Mouse (Mus musculus) heart, embryonic 14.5 days (tissue): Measurements from ENCODE around the gene Shcbp1. TPM values are rescaled to one million over a fixed set of nuclear protein-coding genes. Genes with fewer than 3 reads are reported as not detected.

Experiments used
- ATAC-seq: fragments of 200-750 bp; cut with Nextera tagmentation; 2 replicates; pipeline ENCODE4 v1.8.0; 2017; ENCODE audit warnings: low read depth, moderate TSS enrichment; ENCODE audit not compliant: insufficient number of reproducible peaks, insufficient read depth, low FRiP score
- H3K27ac ChIP-seq, 2 experiments: fragments of 200-500 bp in 1 of 2; fragments of 300-500 bp in 1 of 2; sonication (generic) in 1 of 2; replicated peaks in 1 of 2; 2 replicates each; pipeline ENCODE4 v1.5.1; 2012 to 2014; ENCODE audit warnings: low read depth in 2 of 2, low read length in 2 of 2, control low read depth in 1 of 2, mild to moderate bottlenecking in 1 of 2, mixed read lengths in 1 of 2; ENCODE audit not compliant: control insufficient read depth in 1 of 2, insufficient read depth in 1 of 2
- H3K27me3 ChIP-seq: fragments of 300-500 bp; sonication (generic); 2 replicates; pipeline ENCODE4 v1.6.1; 2014; ENCODE audit warnings: mild to moderate bottlenecking, low read length, control low read depth; ENCODE audit not compliant: control insufficient read depth, insufficient read depth
- H3K36me3 ChIP-seq: fragments of 300-500 bp; sonication (generic); 2 replicates; pipeline ENCODE4 v1.6.1; 2014; ENCODE audit warnings: mild to moderate bottlenecking, control low read depth, low read length, mixed read lengths; ENCODE audit not compliant: control insufficient read depth, insufficient read depth
- H3K4me1 ChIP-seq, 2 experiments: fragments of 200-500 bp in 1 of 2; fragments of 300-500 bp in 1 of 2; sonication (generic) in 1 of 2; 2 replicates each; pipeline ENCODE4 v1.6.1; 2012 to 2014; ENCODE audit warnings: low read length in 2 of 2, control low read depth in 1 of 2, mixed read lengths in 1 of 2; ENCODE audit not compliant: control insufficient read depth in 2 of 2, insufficient read depth in 2 of 2
- H3K4me2 ChIP-seq: fragments of 300-500 bp; sonication (generic); 2 replicates; pipeline ENCODE4 v1.6.1; 2014; ENCODE audit warnings: mild to moderate bottlenecking, low read length
- H3K4me3 ChIP-seq, 2 experiments: fragments of 200-500 bp in 1 of 2; fragments of 300-500 bp in 1 of 2; sonication (generic) in 1 of 2; 2 replicates each; pipeline ENCODE4 v1.5.1; 2012 to 2014; ENCODE audit warnings: low read length in 2 of 2, mild to moderate bottlenecking in 2 of 2, control low read depth in 1 of 2, low read depth in 1 of 2, moderate library complexity in 1 of 2; ENCODE audit not compliant: control insufficient read depth in 1 of 2, insufficient read depth in 1 of 2
- H3K9ac ChIP-seq: fragments of 300-500 bp; sonication (generic); 2 replicates; pipeline ENCODE4 v1.6.1; 2014; ENCODE audit warnings: mild to moderate bottlenecking, low read length
- H3K9me3 ChIP-seq: fragments of 300-500 bp; sonication (generic); 2 replicates; pipeline ENCODE4 v1.6.1; 2016; ENCODE audit warnings: low read length, control low read depth; ENCODE audit not compliant: control insufficient read depth
- WGBS: fragments of 180-500 bp; shearing (Covaris S2); extraction: QIAGEN DNeasy Blood & Tissue Kit; methylation state at CpG from one replicate; pipeline ENCODE4 v1.1.7; 2014; 5-methylcytosine and 5-hydroxymethylcytosine counted together
- polyA plus RNA-seq: library from polyadenylated mRNA; unstranded; fragments of >200 nt; fragmentation: Nextera tagmentation; extraction: Ambion mirVana; gene quantifications from 2 replicates; pipeline ENCODE4 v1.2.1, GENCODE M21; 2014

Shcbp1 gene
- 39.8 and 41.8 TPM in 2 replicates for polyA plus RNA-seq

- no peaks in the 10 kb centered on the region for H3K27me3 ChIP-seq
- H3K9me3 ChIP-seq = no peaks in the 10 kb centered on the region
- H3K27ac ChIP-seq = peak within 1 kb of the TSS in 1 of 2 experiments; percentile 39; a peak in 1 of 4 replicates
- H3K9ac ChIP-seq = peak within 1 kb of the TSS; percentile 85
- peaks cover 3 to 8% of the 10 kb centered on the region in 2 experiments; a peak in 3 of 4 replicates for H3K4me1 ChIP-seq
- H3K4me2 ChIP-seq = peak within 1 kb of the TSS; percentile 85
- peak; percentile 61; the same call in 1 of the 2 replicates for ATAC-seq
- 0 out of 2 replicates have a peak, but pooled peaks cover 5% of the 10 kb centered on the region for H3K36me3 ChIP-seq
- H3K4me3 ChIP-seq = peak within 1 kb of the TSS; percentile 88 to 98
- WGBS = 6% methylated on average over 26 of the region's 29 CpGs
Observed at GRCm38 (mm10) chr8:4779254-4780055, at the start of gene Shcbp1. Shcbp1 (minus strand) TSS chr8:4779567.

- Histone ChIP-seq H3K27me3 (no peaks in the 10 kb centered on the region), H3K9me3 (no peaks in the 10 kb centered on the region), H3K9ac (no peak overlapping the region), H3K4me1 (no peaks in the 10 kb centered on the region), H3K4me2 (no peak overlapping the region), H3K4me3 (no peak overlapping the region), H3K36me3 (no peaks in the 10 kb centered on the region), H3K27ac (no peak overlapping the region)
- 75% methylated on average over 4 of the region's 4 CpGs for WGBS
- ATAC-seq = no peak
Observed at GRCm38 (mm10) chr8:4808831-4809230, 29.5 kb upstream of the Shcbp1 start.

GRCm38 (mm10) chr8:4800524-4801122, 21.3 kb upstream of the Shcbp1 start:
- WGBS = 51% methylated on average over 19 of the region's 19 CpGs
- no peak overlapping the region for H3K4me3 ChIP-seq
- H3K4me1 ChIP-seq = no peaks in the 10 kb centered on the region
- no peaks in the 10 kb centered on the region for H3K36me3 ChIP-seq
- H3K27ac ChIP-seq = no peak overlapping the region
- no peak overlapping the region for H3K9ac ChIP-seq
- H3K4me2 ChIP-seq = no peak overlapping the region
- H3K9me3 ChIP-seq = no peaks in the 10 kb centered on the region; the same call in 1 of the 2 replicates
- no peak for ATAC-seq
- H3K27me3 ChIP-seq = no peaks in the 10 kb centered on the region

- Histone ChIP-seq H3K4me2 (peak overlapping the region; percentile 85), H3K27ac (no peak overlapping the region), H3K36me3 (0 out of 2 replicates have a peak, but pooled peaks cover 5% of the 10 kb centered on the region), H3K9ac (0 out of 2 replicates have a peak overlapping the region, but pooled peaks have one; percentile 85), H3K4me1 (peaks cover 3 to 8% of the 10 kb centered on the region in 2 experiments; a peak in 3 of 4 replicates), H3K9me3 (no peaks in the 10 kb centered on the region), H3K27me3 (no peaks in the 10 kb centered on the region), H3K4me3 (peak overlapping the region; percentile 88 to 98; a peak in 3 of 4 replicates)
- 71% methylated on average over 6 of the region's 6 CpGs for WGBS
- no peak; the same call in 1 of the 2 replicates for ATAC-seq
Observed at GRCm38 (mm10) chr8:4778266-4778665, 1.1 kb downstream of the Shcbp1 start.

GRCm38 (mm10) chr8:4764751-4765150, 14.6 kb downstream of the Shcbp1 start:
- no peak overlapping the region for H3K4me2 ChIP-seq
- no peak overlapping the region for H3K9ac ChIP-seq
- peaks cover 13% of the 10 kb centered on the region; the same call in 1 of the 2 replicates for H3K36me3 ChIP-seq
- WGBS = 88% methylated on average over 4 of the region's 4 CpGs
- no peaks in the 10 kb centered on the region for H3K9me3 ChIP-seq
- no peaks in the 10 kb centered on the region for H3K27me3 ChIP-seq
- H3K27ac ChIP-seq = no peak overlapping the region
- no peak overlapping the region for H3K4me3 ChIP-seq
- ATAC-seq = no peak
- H3K4me1 ChIP-seq = no peaks in the 10 kb centered on the region

- Histone ChIP-seq H3K4me2 (no peak overlapping the region), H3K27me3 (no peaks in the 10 kb centered on the region), H3K9ac (no peak overlapping the region), H3K36me3 (peaks cover 15% of the 10 kb centered on the region; the same call in 1 of the 2 replicates), H3K9me3 (no peaks in the 10 kb centered on the region), H3K4me3 (no peak overlapping the region), H3K4me1 (no peaks in the 10 kb centered on the region), H3K27ac (no peak overlapping the region)
- no peak for ATAC-seq
- WGBS = 79% methylated on average over 5 of the region's 5 CpGs
Observed at GRCm38 (mm10) chr8:4753048-4753447, 26.3 kb downstream of the Shcbp1 start.

- H3K27ac ChIP-seq = no peak overlapping the region
- no peak overlapping the region for H3K9ac ChIP-seq
- H3K4me1 ChIP-seq = no peaks in the 10 kb centered on the region
- 46% methylated on average over 1 of the region's 1 CpGs for WGBS
- no peak for ATAC-seq
- no peaks in the 10 kb centered on the region for H3K27me3 ChIP-seq
- H3K36me3 ChIP-seq = peaks cover under 1% of the 10 kb centered on the region; the same call in 1 of the 2 replicates
- H3K4me2 ChIP-seq = no peak overlapping the region
- H3K4me3 ChIP-seq = no peak overlapping the region
- H3K9me3 ChIP-seq = no peaks in the 10 kb centered on the region
Observed at GRCm38 (mm10) chr8:4730942-4731341, 48.4 kb downstream of the Shcbp1 start.
